Mouse (Mus musculus): ENCODE data around the gene Spred3.

Spred3 gene

DNA sequence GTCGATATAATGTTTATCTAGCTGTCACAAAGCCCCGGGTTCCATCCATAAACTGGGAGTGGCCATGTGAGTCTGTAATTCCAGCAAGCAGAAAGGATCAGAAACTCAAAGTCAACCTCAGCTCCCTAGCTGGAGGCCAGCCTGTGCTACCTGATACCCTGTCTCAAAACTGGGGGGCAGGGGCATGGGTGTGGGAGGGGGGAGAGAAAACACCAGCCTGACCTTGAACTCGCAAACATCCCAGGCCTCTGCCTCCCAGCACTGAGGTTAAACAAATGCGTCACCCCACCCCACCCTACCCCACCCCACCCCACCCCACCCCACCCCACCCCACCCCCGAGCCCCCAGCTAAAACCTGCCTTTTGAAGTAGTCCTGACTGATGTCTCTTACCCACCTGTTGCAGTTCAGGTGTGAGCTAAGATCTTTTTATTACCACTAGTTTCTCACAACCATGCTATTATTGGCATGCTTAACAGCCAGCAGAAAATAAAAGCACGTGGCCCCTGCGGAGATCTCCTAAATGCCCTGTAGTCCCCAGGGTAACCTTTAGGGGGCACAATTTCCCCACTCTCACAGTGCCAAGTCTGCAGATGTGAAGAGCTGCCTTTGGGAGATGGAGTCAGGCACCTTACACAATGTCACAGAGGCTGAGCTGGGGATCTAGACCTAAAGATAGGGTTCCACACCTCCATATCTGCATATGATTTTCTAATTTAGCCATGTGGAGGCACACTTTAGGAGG, 43.9 kb downstream of the Spred3 start:
- peak; percentile 8 for DNase-seq (ENCODE audit: low spot score)

DNA sequence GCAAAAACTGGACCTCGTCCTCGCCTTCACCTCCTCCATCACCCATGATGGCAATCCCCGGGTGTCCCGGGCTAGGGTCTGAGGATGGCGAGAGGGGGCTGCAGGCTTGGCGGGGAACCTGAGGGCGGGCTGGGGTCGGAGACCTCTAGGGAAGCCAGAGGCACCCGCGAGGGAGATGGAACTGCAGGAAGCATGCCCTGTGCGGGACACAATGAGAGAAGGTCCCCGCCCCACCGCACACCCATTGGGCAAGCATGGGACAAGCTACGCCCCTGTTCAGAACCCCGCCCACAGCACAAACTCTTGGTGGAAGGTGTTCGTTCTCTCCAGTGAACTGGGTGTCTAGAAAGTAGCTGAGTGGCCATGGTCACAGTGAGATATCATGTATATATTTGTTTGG, 45.2 kb downstream of the Spred3 start, which contains the start of gene Ryr1:
TSS of gene Ryr1 (minus strand) at position 210 of the 400 bp plus-strand sequence.
- DNase-seq (ENCODE audit: low spot score) = no peak

DNA sequence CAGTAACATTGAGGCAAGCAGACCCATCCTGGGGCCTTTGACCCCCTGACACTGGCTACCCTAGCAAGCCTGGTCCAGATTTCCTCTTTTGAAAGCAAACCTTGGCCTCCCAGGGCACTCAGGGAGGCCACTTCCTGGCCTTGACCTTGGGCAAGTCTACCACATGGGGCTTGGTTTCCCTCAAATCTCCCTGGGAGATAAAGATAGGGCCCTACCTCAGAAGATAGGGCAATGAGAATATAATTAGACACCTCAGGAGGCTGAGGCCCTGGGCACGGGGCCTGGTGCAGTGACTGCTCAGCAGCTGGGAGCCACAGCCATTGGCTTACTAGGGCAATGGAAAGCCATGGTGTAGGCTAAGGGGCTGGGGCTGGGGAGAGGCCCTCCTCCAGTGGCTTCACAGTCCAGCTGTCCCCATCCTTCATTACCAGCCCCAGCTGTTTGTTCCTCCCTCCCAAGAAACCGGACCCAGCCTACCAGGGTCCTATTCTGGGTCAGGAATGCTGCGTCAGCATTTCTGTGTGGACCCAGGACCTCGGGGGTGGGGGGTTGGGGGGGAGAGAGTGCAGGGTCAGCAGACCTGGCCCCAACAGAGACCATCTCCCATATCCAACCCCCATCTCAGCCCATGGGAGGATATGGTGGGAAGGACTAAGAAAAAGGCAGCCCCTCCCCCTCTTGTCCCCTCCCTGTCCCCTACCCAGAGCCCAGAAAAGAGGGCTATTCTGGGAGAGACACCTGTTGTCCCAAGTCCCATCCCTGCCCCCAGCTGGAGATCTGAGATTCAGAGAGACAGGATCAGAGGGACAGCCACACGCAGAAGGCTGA, 46.5 kb downstream of the Spred3 start:
- no peak for DNase-seq (ENCODE audit: low spot score)

DNA sequence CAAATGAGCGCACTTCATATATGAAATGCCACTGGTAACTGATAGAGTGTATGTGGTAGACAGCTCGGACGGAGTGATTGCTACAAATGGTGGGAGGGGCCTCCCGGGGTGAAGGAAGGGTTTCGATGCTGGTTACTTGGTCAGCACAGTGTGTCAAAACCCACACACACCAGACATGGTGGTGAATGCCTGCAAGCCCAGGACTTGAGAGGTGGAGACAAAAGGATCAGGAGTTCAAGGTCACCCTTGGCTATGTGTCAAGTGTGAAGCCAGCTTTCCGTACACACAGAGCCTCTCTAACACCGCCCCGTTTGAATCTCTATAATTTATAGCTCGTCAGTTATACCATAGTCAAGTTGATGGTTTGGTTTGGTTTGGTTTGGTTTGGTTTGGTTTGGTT, 47.4 kb downstream of the Spred3 start:
- DNase-seq (ENCODE audit: low spot score) = no peak

DNA sequence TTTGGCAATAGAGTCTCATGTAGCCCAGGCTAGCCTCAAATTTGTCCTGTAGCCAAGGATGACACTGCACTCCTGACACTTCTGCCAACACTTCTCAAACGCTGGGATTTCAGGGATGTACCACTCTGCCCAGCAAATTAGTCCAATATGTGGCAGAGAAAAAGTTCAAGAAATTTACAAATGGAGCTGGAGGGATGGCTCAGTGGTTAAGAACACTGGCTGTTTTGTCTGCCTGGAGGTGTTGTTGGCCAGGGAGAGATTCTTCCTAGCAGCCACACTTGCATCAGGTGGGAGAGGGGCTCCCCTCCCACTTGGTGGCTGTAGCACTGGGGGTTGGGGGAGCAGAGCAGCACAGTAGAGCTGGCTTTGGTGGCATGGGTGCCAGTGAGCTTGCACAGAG, 50.7 kb downstream of the Spred3 start:
- DNase-seq (ENCODE audit: low spot score) = no peak

DNA sequence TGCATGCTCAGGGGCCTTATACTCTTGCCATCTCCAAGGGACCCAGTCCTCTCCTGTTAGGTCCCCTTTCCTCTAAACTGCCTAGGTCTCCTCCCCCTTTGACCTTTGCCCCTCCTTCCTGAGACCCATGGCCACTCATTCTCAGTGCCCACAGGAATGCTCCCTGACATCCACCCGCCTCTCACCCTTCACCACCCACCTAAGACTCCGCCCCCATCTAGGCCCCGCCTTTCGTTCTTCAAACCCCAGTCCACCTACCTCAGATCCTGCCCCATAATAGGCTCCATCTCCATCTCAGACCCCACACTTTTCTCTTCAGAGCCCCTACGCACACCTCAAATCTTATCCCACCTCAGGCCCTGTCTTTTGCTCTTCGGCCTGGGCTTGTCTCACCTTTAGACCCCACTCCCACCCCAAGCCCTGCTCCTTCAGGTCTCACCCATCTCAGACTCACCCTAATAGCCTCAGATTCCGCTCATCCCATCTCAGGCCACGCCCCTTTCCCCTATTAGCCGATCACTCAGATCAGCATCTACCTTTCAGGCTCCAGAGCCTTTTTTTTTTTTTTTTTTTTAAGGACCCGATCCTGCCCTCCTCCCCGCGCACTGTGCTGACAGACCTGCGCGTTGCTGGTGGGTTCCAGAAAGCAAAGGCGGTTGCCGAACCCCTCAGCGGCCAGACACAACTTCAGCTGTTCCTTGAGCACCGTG, 51.9 kb downstream of the Spred3 start:
- no peak for DNase-seq (ENCODE audit: low spot score)

DNA sequence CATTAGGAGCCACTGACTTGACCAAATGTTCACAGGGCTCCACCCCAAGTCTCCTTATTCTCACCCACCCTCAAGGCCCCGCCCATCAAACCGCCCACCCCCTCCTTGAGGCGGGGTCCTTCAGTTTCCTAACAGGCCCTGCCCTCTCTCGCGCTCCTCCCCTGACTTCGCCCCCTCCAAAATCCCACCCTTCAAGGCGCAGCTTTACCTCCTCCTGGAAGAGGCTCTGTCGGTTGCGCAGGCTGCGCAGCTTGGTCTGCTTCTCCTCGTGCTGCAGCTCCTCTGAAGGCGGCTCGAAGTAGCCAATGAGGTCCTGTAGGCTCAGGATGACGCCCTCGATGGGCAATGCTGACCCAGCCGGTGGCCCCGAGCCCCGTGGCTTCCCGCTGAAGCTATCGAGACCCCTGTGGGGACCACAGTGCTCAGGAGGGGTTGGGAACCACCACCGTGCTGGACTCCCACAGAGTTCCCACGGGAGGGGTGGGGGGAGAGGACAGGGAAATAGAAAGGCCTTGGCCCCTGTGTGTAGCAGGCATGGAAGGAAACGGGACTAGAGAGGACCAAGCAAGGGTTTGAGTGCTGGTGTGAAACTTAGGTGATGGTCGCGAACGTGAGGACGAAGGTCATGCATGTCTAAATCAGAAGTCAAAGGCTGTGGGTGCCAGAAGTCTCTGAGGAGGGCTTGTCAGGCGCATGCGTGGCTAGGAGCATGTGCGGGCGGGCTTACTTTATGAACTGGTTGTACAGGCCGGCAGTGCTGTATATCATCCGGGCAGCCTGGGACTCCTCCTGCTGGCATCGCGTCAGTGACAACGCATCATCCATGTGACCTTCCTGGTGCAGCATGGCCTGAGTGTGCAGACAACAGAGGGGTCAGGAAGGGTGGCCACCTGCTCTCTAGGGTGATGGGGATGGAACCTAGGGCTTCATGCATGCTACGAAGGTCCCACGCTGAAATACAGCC, 60.9 kb downstream of the Spred3 start:
- no peak for DNase-seq (ENCODE audit: low spot score)
